Mouse (Mus musculus) retina, embryonic 14.5 days (tissue): ENCODE measurements around the gene Tmem95.
"Not testable (repeated sequence)": the region's sequence is repeated elsewhere in the genome, so short reads cannot be mapped to it uniquely, and the experiment has no call there.

Experiments used
- DNase-seq: peaks from one replicate; pipeline ENCODE4 v3.0.0-alpha.2; 2015; ENCODE audit warnings: low spot score

Gene Tmem95

GRCm38 (mm10) chr11:69877878-69878277 is at the start of gene Tmem95:
Gene Tmem95 (minus strand): TSS chr11:69878018.
- no peak for DNase-seq

GRCm38 (mm10) chr11:69927501-69927900 is 49.7 kb upstream of the Tmem95 start:
- DNase-seq = no peak

GRCm38 (mm10) chr11:69922796-69923195 is 45.0 kb upstream of the Tmem95 start:
- DNase-seq = no peak

GRCm38 (mm10) chr11:69922012-69922756 is 44.4 kb upstream of the Tmem95 start:
- no peak for DNase-seq

GRCm38 (mm10) chr11:69921114-69922011 is 43.5 kb upstream of the Tmem95 start, which contains the start of gene Eif5a:
Gene Eif5a (minus strand): TSS chr11:69921958.
- peak; percentile 100 for DNase-seq

- peak; percentile 42 for DNase-seq
These were observed 42.6 kb upstream of the Tmem95 start for GRCm38 (mm10) chr11:69920266-69921031.

- DNase-seq = peak; percentile 74
These were observed 41.9 kb upstream of the Tmem95 start for GRCm38 (mm10) chr11:69919661-69920265.

GRCm38 (mm10) chr11:69919053-69919452 is 41.2 kb upstream of the Tmem95 start:
- DNase-seq = no peak

- no peak for DNase-seq
These were observed 40.3 kb upstream of the Tmem95 start for GRCm38 (mm10) chr11:69918118-69918517.

- no peak for DNase-seq
These were observed 39.6 kb upstream of the Tmem95 start for GRCm38 (mm10) chr11:69917379-69917948.

GRCm38 (mm10) chr11:69916652-69917378 is 39.0 kb upstream of the Tmem95 start:
- not testable (repeated sequence) for DNase-seq

- no peak for DNase-seq
These were observed 38.1 kb upstream of the Tmem95 start for GRCm38 (mm10) chr11:69915667-69916627.

- no peak for DNase-seq
These were observed 37.2 kb upstream of the Tmem95 start for GRCm38 (mm10) chr11:69914917-69915430.

GRCm38 (mm10) chr11:69914372-69914764 is 36.5 kb upstream of the Tmem95 start:
- no peak for DNase-seq

GRCm38 (mm10) chr11:69913554-69914371 is 35.9 kb upstream of the Tmem95 start, which contains the start of gene Gps2:
Gene Gps2 (plus strand): TSS chr11:69913888.
- peak; percentile 94 for DNase-seq

- no peak for DNase-seq
These were observed 35.1 kb upstream of the Tmem95 start for GRCm38 (mm10) chr11:69912716-69913530.

GRCm38 (mm10) chr11:69911701-69912100 is 33.9 kb upstream of the Tmem95 start:
- DNase-seq = no peak
